Mouse (Mus musculus) heart, postnatal 14 days (tissue): ENCODE results near the gene Scimp. TPM values are rescaled to one million over a fixed set of nuclear protein-coding genes. Genes with fewer than 3 reads are reported as not detected.

ENCODE experiments used
- microRNA-seq, 2 experiments: library from miRNA; unstranded; fragments of <30 nt; microRNA quantifications; one replicate each; pipeline ENCODE4 v1.2.0; 2021 to 2022
- total RNA-seq, 2 experiments: library from RNA; stranded (reverse); gene quantifications; 2 replicates each; pipeline ENCODE4 v1.2.3; 2021

Gene Scimp
- total RNA-seq, 2 experiments from 2014 or later, result 0.29 to 0.55 TPM

Small RNA genes within 50 kb of the gene (microRNA-seq; reads per million reads assigned to microRNA genes)
- 0 reads per million in 2 experiments for gene Gm22760

Other genes starting within 250 kb of the Scimp start
- gene Mink1, start 249.7 kb downstream of the Scimp start, total RNA-seq, result 10 to 100 TPM; 42.2 to 44.1 TPM
- gene 4930544D05Rik, start 196.7 kb downstream of the Scimp start, total RNA-seq, result not detected
- gene Chrne, start 193.4 kb downstream of the Scimp start, total RNA-seq, result not detected
- under 1 TPM; 0.17 to 0.22 TPM for gene Gp1ba, start 173.5 kb downstream of the Scimp start, total RNA-seq
- 10 to 100 TPM; 52.0 to 54.4 TPM for gene Rnf167, start 165.4 kb downstream of the Scimp start, total RNA-seq
- 100 to 1,000 TPM; 438 to 444 TPM for gene Slc25a11, start 165.1 kb downstream of the Scimp start, total RNA-seq
- gene Pfn1, start 157.9 kb downstream of the Scimp start, total RNA-seq, result 100 to 1,000 TPM; 326 to 379 TPM
- 1,000 to 10,000 TPM; 1,878 to 1,971 TPM for gene Eno3, start 155.4 kb downstream of the Scimp start, total RNA-seq
- gene Spag7, start 143.2 kb downstream of the Scimp start, total RNA-seq, result 10 to 100 TPM; 83.4 to 84.4 TPM
- gene Camta2, start 124.5 kb downstream of the Scimp start, total RNA-seq, result 10 to 100 TPM; 38.3 to 40.0 TPM
- gene Inca1, start 112.4 kb downstream of the Scimp start, total RNA-seq, result 1 to 10 TPM; 3.0 to 4.7 TPM
- 100 to 1,000 TPM; 322 to 323 TPM for gene Kif1c, start 112.0 kb downstream of the Scimp start, total RNA-seq
- gene Zfp3, start 48.4 kb downstream of the Scimp start, total RNA-seq, result 1 to 10 TPM; 8.3 to 8.7 TPM
- gene Rabep1, start 32.2 kb upstream of the Scimp start, total RNA-seq, result 10 to 100 TPM; 32.8 to 34.8 TPM
- gene Nup88, start 157.4 kb upstream of the Scimp start, total RNA-seq, result 10 to 100 TPM; 46.8 to 49.6 TPM
- gene Rpain, start 157.6 kb upstream of the Scimp start, total RNA-seq, result 10 to 100 TPM; 17.4 to 18.1 TPM
- 100 to 1,000 TPM; 202 to 214 TPM for gene C1qbp, start 170.4 kb upstream of the Scimp start, total RNA-seq
- gene Dhx33, start 191.9 kb upstream of the Scimp start, total RNA-seq, result 10 to 100 TPM; 10.7 to 11.6 TPM
- gene Mis12, start 207.0 kb upstream of the Scimp start, total RNA-seq, result 10 to 100 TPM in 1 of 2 experiments, 1 to 10 TPM in 1; 7.1 to 10.6 TPM
- 10 to 100 TPM; 24.8 to 26.5 TPM for gene Derl2, start 207.3 kb upstream of the Scimp start, total RNA-seq
- gene 6330403K07Rik, start 220.9 kb upstream of the Scimp start, total RNA-seq, result under 1 TPM; 0.76 to 0.86 TPM